Mouse (Mus musculus) gastrocnemius, adult 18-20 months (tissue): Measurements from ENCODE around the gene Mcu. TPM values are rescaled to one million over a fixed set of nuclear protein-coding genes. Genes with fewer than 3 reads are reported as not detected.

Experiments
- DNase-seq: peaks from one replicate; pipeline ENCODE4 v3.0.0; 2021; ENCODE audit warnings: low spot score
- total RNA-seq, 2 experiments: library from RNA; stranded (reverse); gene quantifications; 2 replicates each; pipeline ENCODE4 v1.2.3; 2021

The Mcu gene
- total RNA-seq, 2 experiments from 2014 or later = 39.8 to 44.3 TPM

DNA sequence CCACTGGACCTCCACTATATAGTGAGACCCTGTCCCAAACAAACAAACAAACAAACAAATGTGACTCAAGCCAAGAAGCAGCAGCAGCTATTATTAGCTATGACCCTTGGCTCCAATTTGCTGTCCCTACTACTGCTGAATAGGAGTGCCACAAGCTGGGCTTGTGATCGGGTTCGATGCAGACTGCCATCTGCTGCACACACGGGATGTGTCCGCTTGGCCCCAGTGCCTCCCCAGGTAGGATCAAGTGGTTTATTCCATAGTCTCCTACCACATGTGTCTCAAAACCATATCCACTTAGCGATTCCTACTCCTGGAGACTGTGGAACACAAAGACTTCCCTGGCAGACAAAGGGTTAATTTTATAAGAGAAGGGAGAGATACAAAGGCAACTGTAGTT, 2.4 kb downstream of the Mcu start:
- DNase-seq = no peak

DNA sequence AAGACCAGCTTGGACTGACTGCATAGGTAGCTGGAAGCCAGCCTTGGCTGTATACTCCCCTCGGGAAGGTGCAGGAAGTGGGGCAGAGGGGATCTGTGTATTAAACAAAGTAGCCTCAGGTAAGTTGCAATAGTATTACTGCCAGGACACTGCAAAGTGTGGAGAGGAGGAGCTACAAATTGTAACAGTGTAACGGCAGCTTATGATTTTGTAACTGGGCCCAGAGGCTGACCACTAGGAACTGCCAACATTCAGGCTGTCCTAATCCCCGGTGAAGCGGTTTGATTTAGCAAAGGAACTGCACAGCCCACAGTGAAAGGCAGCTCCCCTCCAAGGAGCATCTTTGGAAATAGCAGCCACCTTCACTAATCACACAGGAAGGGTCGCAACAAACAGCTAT, 3.2 kb downstream of the Mcu start:
- no peak for DNase-seq

DNA sequence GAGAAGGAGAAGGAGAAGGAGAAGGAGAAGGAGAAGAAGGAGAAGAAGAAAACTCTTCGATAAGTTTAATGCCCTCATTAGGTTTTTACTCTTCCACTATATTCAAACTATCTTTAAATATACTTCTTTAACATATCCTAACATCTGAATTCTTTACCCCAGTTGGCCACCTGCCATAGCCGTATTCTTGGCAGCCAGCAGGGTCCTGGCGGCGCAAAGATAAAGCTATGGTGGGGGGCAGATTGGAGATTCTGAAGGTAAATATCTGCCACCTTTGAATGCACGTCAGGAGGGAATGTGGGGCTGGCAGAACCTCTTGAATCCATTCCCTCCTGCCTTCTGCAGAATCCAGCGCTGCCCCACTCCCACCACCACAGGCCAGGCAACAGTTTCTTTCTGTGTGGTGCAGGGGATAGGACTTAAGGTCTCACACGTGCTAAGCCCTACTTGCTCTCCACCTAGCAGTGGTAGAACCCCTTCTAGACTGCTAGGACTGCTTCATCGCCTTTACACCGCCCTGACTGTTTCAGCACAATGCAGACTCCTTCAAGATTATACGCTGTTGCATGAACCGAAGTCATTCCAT, 11.5 kb downstream of the Mcu start:
- DNase-seq = no peak

DNA sequence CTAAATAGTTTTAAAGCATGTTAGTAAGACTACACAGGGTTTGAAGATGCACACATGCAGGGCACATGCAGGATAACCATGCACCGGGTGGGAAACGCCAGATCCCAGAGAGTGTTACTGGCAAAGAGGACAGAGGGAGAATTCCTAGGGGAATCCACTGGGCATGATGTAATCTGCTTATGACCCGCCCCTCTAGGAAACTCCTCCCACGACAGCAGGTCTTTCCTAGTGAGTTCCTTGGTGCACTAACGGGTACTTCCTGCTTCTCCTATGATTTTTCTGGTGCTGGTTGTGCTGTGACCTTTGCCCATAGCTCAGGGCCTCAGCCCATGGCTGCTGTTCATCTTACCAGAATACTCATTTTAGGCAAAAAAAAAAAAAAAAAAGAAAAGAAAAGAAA, 12.6 kb downstream of the Mcu start:
- DNase-seq = no peak

DNA sequence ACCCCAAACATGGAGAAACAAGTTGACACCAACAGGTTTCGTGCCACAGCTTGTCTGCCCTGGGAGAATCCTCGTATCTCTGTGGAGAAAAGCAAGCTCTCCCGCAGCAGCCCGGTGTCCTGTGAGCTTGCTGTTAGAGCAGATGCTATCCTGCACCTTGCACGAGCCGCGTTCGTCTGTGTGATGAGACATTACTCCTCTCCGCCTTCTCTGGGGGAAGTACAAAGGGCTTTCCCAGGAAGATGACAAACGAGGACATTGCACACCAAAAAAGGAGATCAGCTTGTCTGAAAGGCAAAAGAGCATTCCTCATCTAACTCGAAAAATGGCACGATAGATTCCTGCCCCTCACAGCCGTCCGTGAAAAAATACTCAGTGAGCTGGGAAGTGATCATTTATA, 13.6 kb downstream of the Mcu start:
- DNase-seq = no peak

DNA sequence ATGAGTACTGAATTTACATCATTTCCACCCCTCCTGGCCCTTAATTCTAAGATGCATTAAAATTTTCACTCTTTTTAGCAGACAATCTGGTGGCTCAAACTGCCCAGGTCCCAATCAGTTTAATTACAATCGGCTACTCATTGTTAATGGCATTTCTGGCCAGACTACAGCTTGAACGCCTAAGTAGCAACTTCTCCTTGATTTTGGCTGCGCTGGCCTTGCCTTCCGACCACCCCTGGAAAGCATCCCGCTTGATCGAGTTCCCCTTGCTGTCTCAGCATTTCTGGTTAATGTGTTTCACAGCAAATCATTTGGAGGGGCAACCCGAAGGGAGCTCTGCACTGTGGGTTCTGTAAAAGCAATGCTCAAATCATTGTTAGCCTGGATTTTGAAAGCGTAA, 14.4 kb downstream of the Mcu start:
- DNase-seq = no peak

DNA sequence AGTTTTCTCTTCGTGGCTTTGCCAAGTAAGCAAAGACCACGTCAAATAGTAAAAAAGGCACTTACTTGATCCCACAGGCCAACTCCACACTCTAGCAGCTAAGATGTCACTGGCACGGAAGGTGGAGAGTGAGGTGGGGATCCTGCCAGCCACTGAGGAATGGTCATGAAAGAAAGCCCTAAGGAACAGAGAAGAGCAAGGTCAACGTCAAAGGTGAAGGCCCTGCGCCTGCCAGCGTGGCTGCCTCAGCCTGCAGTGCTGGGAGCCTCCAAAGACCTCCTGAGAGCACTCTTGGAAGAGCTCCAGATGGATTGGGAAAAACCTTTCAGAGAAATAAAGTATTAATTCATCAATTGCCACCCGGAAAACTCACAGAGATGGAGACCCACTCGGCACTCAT, 16.0 kb downstream of the Mcu start:
- DNase-seq = no peak

DNA sequence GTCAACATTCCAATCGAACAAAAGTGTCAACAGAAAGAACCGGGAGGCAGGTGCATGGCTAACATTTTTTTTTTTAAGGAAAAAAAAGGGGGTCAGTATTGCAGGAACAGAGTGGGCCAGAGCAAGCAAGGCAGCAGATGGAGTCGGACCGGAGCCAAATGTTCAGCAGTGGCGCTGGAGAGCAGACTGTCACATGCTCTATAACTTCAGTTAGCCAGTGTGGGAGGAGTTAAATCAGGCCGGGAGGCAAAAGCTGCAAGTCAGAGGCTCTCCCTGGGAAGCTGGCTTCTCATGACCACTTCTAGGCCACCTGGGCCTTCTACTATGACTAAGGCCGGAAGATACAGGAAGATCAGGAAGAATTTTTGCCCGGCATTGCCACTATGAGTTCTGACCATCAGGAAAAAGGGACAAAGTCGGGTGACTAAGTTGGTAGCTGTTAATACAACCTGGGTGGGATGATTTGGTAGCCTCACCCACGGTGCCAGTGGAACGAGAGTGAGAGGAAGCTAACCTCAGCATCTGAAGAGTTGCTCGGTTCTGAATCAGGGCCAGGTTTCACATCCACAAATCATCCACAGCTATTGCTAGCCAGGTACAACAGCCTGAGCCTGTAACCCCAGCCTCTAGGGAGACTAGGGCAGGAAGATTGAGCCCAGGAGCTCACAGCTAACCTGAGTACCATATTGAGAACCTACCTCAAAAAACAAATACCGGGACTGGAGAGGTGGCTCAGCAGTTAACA, 22.5 kb downstream of the Mcu start:
- DNase-seq = no peak

DNA sequence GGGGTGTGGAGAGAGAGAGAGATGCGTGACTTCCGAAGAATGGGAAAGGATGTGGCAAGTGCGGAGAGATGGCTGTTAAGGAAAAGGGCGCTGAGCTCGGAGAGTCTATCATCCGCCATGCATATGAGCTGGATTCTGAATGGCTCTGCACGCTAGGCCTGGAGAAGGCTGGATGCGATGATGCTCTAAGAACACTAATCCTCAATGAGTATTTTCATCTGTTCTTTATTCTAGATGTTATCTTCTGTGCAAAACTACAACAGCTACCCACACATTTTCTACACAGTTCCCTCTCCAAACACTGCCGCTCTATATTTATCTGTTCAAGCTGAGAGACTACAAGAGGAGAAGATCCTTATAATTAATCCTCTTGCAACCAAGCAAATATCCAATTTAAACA, 25.9 kb downstream of the Mcu start:
- no peak for DNase-seq

DNA sequence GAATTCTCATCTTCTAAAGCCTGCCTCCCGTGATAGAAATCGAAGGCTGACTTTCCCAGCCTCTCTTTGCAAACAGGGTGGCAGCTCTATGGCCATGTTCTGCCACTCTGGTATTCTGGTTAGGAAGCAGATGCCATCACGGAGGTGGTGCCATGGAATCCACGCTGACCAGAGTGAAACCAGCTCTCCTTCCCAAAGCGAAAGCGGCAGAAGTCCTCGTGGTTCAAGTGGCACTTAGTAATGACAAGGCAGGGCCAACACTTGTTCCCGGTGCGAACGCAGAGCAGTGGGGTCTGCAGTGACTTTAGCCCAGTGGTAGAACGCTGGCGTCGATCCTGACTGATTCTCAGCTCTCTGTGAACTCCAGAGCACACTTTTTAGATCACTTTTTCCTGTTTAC, 26.6 kb downstream of the Mcu start:
- no peak for DNase-seq

DNA sequence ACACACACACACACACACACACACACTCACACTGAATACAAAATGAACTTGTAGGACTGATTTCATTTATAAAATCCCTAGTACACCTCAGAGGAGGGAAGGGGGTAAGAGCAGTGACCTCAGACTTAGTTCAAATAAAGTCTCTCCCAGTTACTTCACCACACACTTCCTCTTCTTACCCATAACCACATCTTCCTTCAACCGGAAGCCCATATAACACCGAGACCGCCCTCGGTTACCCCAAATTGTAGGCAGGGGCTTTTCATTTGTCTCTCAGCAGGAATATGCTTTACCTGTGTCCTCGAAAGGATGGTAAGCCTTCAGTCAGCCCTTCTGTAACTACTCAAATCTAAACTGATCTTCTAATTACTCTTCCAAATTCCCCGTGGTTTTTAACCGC, 27.1 kb downstream of the Mcu start:
- no peak for DNase-seq

DNA sequence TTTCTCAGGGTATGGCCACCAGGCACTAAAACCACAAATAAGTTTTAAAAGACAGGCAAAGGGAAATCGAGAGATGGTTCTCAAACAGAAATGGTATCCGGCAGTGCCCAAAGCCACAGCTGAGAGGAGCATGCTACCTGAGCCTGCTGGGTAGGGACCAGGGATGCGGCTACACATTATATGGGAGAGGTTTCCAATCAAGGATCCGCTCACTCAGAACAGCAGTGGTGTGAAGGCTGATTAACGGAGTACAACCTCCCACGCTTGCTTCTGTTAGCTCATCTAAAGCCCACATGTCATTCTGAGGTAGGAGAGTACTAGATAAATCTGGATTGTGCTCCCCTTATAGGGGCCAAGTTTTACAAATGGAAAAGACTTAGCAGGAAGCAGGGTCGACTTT, 28.4 kb downstream of the Mcu start:
- no peak for DNase-seq

DNA sequence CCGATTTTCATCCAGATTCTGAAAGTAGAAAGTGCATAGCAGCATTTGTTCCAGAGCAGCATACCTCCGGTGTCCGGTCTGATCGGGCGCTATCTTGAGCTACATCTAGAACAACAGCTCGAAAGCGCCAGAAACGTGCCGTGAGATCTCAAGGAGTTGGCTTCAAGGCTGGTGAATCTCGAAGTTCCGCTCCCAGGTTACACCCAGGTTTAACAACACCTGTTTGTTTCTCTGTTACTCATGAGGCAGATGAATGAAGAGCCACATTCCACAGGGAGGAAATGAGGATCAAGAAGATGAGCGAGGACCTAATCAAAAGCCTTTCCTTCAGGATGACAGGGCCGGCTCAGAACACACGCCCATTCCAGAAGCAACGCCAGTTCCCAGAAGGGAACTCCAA, 29.7 kb downstream of the Mcu start:
- DNase-seq = no peak

DNA sequence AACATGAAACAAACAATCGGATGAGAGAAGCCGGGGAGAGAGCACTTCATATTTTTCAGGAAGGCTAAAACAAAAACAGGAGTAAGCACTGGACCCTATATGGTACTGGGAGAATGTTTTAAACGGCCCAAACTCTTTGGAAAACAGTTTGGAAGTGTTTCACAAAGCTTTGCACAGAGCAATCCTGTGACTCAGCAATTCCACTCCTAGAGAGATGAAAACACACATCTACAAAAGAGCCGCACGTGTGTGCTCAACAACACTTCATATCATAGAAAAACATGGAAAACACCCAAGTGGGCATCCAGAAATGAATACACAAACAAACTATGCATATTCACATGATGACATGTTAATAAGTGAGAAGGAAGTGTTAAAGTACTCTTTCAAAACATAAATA, 30.9 kb downstream of the Mcu start:
- DNase-seq = no peak

DNA sequence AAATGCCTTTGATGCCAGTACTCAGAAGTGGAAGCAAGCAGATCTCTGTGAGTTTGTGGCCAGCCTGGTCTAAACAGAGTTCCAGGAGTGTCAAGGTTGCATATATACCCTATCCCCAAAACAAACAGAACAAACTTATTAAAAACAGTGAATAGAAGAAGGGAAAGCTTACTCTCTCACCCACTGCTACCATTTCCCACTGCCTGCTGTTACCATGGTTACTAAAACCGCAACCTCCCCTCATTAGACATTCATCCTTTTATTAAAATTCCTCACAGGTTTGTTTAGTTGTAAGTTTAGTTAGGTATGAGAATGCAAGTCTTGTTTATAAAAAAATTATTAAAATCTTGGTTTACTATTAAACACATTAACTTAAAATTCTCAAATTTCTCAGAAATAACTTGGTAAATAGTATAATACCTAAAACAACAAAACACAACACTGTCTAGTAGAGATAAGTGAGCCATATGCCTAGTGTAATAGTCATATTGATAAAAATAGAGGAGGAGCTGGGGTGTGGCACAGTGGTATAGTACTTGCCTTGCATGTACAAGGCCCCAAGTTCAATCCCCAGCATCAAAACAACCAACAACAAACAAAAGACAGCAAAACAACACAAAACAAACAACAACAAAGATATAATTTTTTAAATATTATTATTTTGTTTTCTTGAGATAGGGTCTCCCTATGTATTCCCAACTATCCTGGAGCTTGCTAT, 34.5 kb downstream of the Mcu start:
- no peak for DNase-seq

DNA sequence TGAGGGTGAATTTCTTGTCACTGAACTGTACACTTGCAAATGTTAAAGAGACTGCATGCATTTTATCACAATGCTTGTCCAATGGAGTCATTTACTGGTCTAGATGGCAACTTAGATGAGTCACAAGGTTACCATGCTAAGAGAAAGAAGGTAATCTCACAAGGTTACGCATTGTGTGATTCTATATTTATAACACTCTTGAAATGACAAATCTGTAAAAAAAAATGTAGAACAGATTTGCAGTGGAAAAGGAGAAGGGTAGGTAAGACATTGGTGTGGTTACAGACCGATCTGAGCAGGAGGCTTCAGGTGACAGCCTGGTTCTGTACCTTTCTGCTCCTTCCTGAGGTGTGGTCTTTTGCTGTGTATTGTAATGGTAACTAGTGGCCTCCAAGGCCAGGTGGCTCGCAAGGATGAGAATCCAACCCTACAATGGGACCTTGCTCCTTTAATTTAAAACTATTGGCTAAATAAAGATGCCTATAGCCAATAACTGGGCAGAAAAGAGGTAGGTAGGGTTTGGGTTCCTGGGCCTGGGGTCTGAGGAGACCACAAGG, 35.8 kb downstream of the Mcu start:
- DNase-seq = no peak

DNA sequence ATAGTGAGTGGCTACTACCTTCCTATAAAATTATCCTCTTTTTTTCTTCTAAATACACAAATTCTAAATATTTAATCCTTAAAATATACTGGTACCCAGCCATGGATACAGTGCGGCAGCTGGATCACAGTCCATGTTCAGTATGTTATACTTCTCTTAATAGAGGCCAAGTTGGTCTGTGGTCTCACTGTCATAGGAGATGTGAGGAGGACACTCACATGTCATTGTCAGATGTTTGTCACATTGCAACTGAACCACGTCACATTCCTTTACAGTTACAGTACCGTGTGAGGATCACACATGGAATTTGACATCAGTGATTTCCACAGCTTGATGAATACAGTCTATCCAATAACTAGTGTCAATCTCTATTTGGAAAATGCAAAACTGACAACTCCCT, 36.8 kb downstream of the Mcu start:
- DNase-seq = no peak

DNA sequence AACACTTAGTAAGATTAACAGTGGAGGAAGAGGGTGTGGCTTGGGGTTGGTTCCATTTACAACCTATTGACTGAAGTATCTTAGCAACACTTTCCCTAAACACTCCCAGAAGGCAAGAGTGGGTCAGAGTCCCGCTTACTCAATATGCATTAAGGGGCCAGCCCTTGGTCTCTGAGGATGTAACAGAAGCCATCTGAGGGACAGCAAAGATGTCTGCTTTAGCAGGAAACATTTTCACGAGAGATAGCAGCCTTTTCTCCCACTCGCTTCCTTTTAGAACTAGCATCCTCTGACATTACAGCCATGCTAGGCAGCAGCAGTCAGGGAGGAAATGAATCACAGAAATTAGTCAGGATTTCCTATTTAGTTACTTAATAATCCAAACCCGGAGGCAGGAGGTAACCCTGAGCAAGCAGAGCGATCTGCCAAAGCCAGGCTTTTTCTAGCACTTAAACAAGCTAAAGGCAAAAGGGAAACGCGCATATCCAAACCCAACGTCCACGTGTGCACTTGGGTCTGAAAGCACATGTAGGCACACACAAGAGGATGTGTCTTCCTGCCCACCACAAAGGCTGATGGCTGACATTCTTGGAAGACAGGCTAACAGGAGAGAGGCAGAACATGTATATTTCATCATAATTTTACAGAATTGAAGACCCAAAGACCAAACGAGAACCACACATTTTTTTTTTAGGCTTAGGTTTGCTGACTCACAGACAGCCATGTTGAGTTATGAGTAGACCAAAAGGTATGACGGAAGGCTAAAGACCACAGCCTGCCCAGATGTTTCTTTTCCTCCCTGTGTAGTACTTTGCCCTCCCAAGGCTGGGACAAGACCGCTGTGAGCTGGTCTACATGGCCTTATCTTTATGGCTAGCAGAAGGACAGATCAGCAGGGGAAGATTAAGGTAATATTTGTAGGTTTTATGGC, 38.4 kb downstream of the Mcu start:
- DNase-seq = peak; percentile 46

DNA sequence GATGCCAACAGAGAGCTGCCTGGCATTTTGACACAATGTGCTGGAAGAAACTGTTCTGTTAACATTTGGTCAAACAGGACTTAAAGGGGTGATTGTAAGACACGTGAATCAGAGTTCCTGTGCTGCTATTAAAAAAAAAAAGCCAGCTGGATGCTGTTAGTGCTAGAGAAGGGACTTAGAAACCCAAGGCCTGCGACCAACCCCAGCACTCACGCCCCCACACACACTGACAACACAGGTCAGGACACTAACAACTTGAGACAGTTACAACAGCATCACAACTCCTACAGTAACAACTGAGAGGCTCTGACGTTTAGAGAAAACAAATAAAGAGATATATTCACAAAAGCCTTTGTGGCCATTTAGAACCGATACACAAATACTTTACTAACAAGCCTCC, 40.2 kb downstream of the Mcu start:
- DNase-seq = no peak

DNA sequence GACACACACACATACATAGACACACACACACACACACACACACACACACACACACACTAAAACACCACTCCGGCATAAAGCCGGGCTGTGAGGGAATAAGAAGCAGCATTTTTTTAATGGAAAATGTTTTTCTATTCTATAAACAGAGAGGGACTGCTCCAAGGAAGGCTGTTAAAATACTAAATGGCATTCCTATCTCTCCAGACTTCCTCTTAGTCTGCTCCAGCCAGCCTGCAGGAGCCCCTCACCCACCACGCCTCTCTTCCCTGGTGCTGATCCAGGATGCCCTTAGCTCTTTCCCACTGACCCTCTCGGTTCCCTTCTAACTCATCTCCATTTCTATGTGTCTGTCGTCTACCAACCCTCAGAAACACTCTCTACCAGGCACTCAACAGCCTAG, 44.5 kb downstream of the Mcu start:
- no peak for DNase-seq

DNA sequence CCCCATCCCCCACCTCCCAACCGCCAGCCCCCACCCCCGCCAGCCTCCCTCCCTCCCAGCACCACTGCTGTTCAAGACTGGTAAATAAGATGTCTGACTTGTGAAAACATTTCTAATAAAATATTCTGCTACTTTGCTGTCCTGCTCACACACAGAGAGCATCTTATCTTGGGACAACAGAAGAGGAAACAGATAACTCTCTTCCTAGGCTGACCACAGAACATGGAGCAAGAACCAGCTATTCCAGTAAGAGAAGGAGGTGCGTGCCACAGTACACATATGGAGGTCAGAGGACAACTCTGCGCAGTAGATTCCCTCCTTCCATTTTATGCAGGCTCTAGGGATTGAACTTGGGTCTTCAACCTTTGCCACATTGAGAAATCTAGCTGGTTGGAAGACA, 45.2 kb downstream of the Mcu start:
- no peak for DNase-seq

DNA sequence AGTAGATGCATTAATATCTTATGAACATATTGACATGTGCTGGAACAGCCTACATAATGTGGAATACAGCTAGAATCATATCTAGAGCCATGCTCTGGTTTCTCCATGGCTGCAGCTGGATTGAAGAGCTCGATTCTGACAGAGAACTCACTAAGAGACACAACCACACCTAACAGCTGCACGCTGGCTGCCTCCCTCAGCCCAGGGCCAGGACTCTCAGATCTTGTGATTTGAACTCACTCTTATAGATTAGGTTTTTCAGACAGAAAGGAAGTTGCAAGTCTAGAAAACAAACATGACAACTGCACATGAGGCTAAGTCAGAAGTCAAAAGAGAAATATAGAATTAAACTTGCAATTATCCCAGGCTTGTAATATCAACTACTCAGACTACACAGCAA, 45.7 kb downstream of the Mcu start:
- DNase-seq = no peak
